Mouse (Mus musculus) lung, adult 2 months (tissue): ENCODE data around the gene Iqcd.

ENCODE experiments used
- CTCF ChIP-seq: fragments of 200-500 bp; IDR thresholded peaks from 2 replicates; pipeline ENCODE4 v1.5.1; 2011; ENCODE audit warnings: mild to moderate bottlenecking, low read length, control low read depth; ENCODE audit not compliant: insufficient read depth
- POLR2A ChIP-seq: fragments of 200-500 bp; IDR thresholded peaks from 2 replicates; pipeline ENCODE4 v1.6.1; 2011; ENCODE audit warnings: low read depth, mild to moderate bottlenecking, control low read depth, low read length, borderline replicate concordance; ENCODE audit errors: extremely low read depth

DNA sequence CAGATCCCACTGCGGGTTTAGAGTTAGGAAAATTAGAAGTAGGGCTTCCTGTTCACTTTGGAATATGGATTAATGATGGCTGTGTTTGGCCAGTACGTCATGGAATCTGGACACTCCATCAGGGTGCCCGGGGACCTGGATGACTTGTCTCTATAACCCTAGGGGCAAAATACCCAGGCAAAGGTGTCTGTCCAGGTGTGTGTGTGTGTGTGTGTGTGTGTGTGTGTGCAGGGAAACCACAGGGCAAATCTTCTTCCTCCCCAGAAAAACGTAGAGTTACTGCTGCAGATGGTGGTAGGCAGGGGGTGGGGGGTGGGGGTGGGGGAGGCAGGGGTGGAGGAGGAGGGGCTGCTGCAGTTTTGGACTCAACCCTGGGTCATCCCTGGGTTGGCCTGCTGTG, 58.5 kb downstream of the Iqcd start:
- no peak for TF ChIP-seq CTCF
- no peak for TF ChIP-seq POLR2A
